Comparison of ENCODE assay signal across 21 mouse cellular contexts in genomic region chr3:58786470-58786869, GRCm38 (mm10). TPM values are rescaled to one million over a fixed set of nuclear protein-coding genes. Genes with fewer than 3 reads are reported as not detected.
DNase-seq lines count a peak whose midpoint lies in the region; ATAC-seq and TF ChIP-seq lines count a peak whose summit lies in the region.
"Had no signal": no experiment of that assay in that cellular context is flagged by ENCODE, and none has a peak within 500 bp of the region (broad histone marks: within the 10 kb centered on the region; RNA-seq: fewer than 3 reads in every experiment).

No protein-coding gene starts in this region.

- no peak for TF ChIP-seq EP300 in CH12.LX (IDR thresholded peaks at IDR 0.05; ENCODE audit: low read length)

- no peaks in the 10 kb centered on the region for H3K9me3 ChIP-seq in CH12.LX (replicated peaks; ENCODE audit: low read length)
- no peaks in the 10 kb centered on the region for H3K9me3 ChIP-seq in hindbrain, embryonic 13.5 days
- H3K9me3 ChIP-seq: embryonic facial prominence, embryonic 13.5 days; forebrain, embryonic 12.5 days; liver, embryonic 13.5 days; midbrain, embryonic 12.5 days had no signal

- H3K4me3 ChIP-seq in CH12.LX (replicated peaks in 1 of 3; ENCODE audit: low read depth in 2 of 3, low read length in 2 of 3, poor library complexity in 1 of 3), result no peak overlapping the region
- no peak overlapping the region for H3K4me3 ChIP-seq in hindbrain, embryonic 13.5 days
- H3K4me3 ChIP-seq: embryonic facial prominence, embryonic 13.5 days; erythroblast, embryonic 14.5 days; forebrain, embryonic 12.5 days; gastrocnemius, adult 2 months; liver, embryonic 13.5 days; midbrain, embryonic 12.5 days had no signal

- H3K79me2 ChIP-seq in CH12.LX (replicated peaks; ENCODE audit: control insufficient read depth, extremely low read depth, insufficient read depth, poor library complexity, severe bottlenecking), result no peaks in the 10 kb centered on the region

- ATAC-seq in hindbrain, embryonic 13.5 days (ENCODE audit: low FRiP score), result no peak
- ATAC-seq: intestine, embryonic 16.5 days had no signal

- peaks cover 12 to 15% of the 10 kb centered on the region in 2 experiments for H3K4me1 ChIP-seq in CH12.LX (ENCODE audit: control insufficient read depth in 1 of 2, insufficient read depth in 2 of 2)
- no peaks in the 10 kb centered on the region for H3K4me1 ChIP-seq in hindbrain, embryonic 13.5 days (replicated peaks)
- H3K4me1 ChIP-seq: forebrain, embryonic 12.5 days; liver, embryonic 13.5 days; midbrain, embryonic 12.5 days had no signal

- dilution Hi-C loops in CH12.LX (cut with MboI; ENCODE audit: extremely low pct_ligation_motif_present, extremely low pct_unique_long_range_greater_than_20kb, low sequenced_read_pairs), result no loop called here

- no peaks in the 10 kb centered on the region for H3K27me3 ChIP-seq in CH12.LX (replicated peaks)
- no peaks in the 10 kb centered on the region for H3K27me3 ChIP-seq in hindbrain, embryonic 13.5 days
- H3K27me3 ChIP-seq: liver, embryonic 13.5 days had no signal

- TF ChIP-seq POLR2A in CH12.LX (IDR thresholded peaks at IDR 0.05; ENCODE audit: low read depth, low read length), result no peak

- TF ChIP-seq RAD21 in CH12.LX (IDR thresholded peaks at IDR 0.05; ENCODE audit: low read depth, low read length), result no peak

- TF ChIP-seq CTCF in CH12.LX (conservative IDR thresholded peaks at IDR 0.05 in 1 of 2, IDR thresholded peaks at IDR 0.05 in 1 of 2; ENCODE audit: low read depth in 2 of 2, low read length in 2 of 2), result peak in 1 of 2 experiments; percentile 10; a peak in 1 of 4 replicates

- 74% methylated on average over 4 of the region's 4 CpGs for WGBS in hindbrain, embryonic 13.5 days

- no peaks in the 10 kb centered on the region for H3K36me3 ChIP-seq in CH12.LX (replicated peaks in 1 of 2; ENCODE audit: control insufficient read depth in 1 of 2, insufficient read depth in 1 of 2, low read length in 1 of 2)
- H3K36me3 ChIP-seq in hindbrain, embryonic 13.5 days, result no peaks in the 10 kb centered on the region
- H3K36me3 ChIP-seq: embryonic facial prominence, embryonic 13.5 days; forebrain, embryonic 12.5 days; liver, embryonic 13.5 days; midbrain, embryonic 12.5 days had no signal

- peak; percentile 8 for DNase-seq in testis, postnatal 14 days (ENCODE audit: low spot score)
- DNase-seq in testis, postnatal 10 days (ENCODE audit: low spot score), result no peak
- DNase-seq in CH12.LX (ENCODE audit: extremely low read depth) (no peak), R1 (ENCODE audit: low read depth, low spot score) (peak; percentile 61)
- no peak for DNase-seq in left cerebral cortex, adult 8-10 months (ENCODE audit: low spot score in 2 of 2)
- DNase-seq in left cerebral cortex, postnatal 36 days (ENCODE audit: low spot score in 2 of 2), result no peak

- H3K9ac ChIP-seq in CH12.LX (ENCODE audit: insufficient read depth, low read depth), result no peak overlapping the region
- no peak overlapping the region for H3K9ac ChIP-seq in hindbrain, embryonic 13.5 days
- H3K9ac ChIP-seq: forebrain, embryonic 12.5 days; liver, embryonic 13.5 days; midbrain, embryonic 12.5 days had no signal

- intact Hi-C loops in left cerebral cortex, postnatal 36 days (cut with DNase I), result loop anchor here (5.0 to 10.0 kb wide), 4 partner anchors 209 to 278 kb away; partner anchors contain the start of genes Eif2a, Med12l, Selenot and Serp1

- no peak overlapping the region for H3K4me2 ChIP-seq in CH12.LX (ENCODE audit: insufficient read depth, low read depth, poor library complexity, severe bottlenecking)
- H3K4me2 ChIP-seq in hindbrain, embryonic 13.5 days, result no peak overlapping the region
- H3K4me2 ChIP-seq: liver, embryonic 13.5 days; midbrain, embryonic 12.5 days had no signal

- no peak overlapping the region for H3K27ac ChIP-seq in CH12.LX (ENCODE audit: insufficient read depth, low read depth)
- H3K27ac ChIP-seq in hindbrain, embryonic 13.5 days, result no peak overlapping the region
- H3K27ac ChIP-seq: embryonic facial prominence, embryonic 13.5 days; forebrain, embryonic 12.5 days; gastrocnemius, adult 2 months; liver, embryonic 13.5 days; midbrain, embryonic 12.5 days had no signal

- in situ Hi-C loops in CH12.LX (cut with MboI; ENCODE audit: low pct_ligation_motif_present, low pct_unique_long_range_greater_than_20kb, low sequenced_read_pairs), result loop anchor here (25.0 kb wide), 1 partner anchor 624 kb away; no protein-coding TSS in a partner anchor

TF ChIP-seq in CH12.LX, 34 proteins besides CTCF, POLR2A, EP300 and RAD21:
- TF ChIP-seq JUN (IDR thresholded peaks at IDR 0.05; ENCODE audit: insufficient read depth, low read depth, low read length), result no peak
- peak; percentile 76 for TF ChIP-seq ZNF384 (IDR thresholded peaks at IDR 0.05; ENCODE audit: low read depth, low read length)

RNA-seq across cellular contexts. Expression of gene Mindy4b-ps, which starts 35.6 kb away (rescaled TPM):
- total RNA-seq in CH12.LX (2012; rRNA removed) (not detected in 2 replicates), CH12.LX (2014; rRNA removed) (not detected in 2 replicates)
- not detected in 2 replicates for polyA plus RNA-seq in CH12.LX (2012; ENCODE audit: insufficient read length, low read depth)
- 1 to 10 TPM; 2.3 to 3.6 (median 2.4) TPM for total RNA-seq in left cerebral cortex, adult 8-10 months (2022)
- total RNA-seq in left cerebral cortex, postnatal 36 days (2021), result 1 to 10 TPM; 2.0 to 3.4 TPM
- not detected in 2 replicates for polyA plus RNA-seq in hindbrain, embryonic 13.5 days (2015; fragmentation: Nextera tagmentation; extraction: Ambion mirVana)
- total RNA-seq: adrenal gland, adult 18-20 months; gastrocnemius, adult 2 months; gastrocnemius, postnatal 4 days; megakaryocyte, adult 5-6 weeks; monocyte, adult 5-6 weeks had no signal
- polyA plus RNA-seq: C2C12; embryonic facial prominence, embryonic 13.5 days; erythroblast, embryonic 14.5 days; forebrain, embryonic 12.5 days; intestine, embryonic 16.5 days; liver, embryonic 13.5 days; lung, adult 2 months; midbrain, embryonic 12.5 days; neural tube, embryonic 11.5 days had no signal

Comparison
In these comparisons a context has a peak if more than half of its experiments do, and no peak if none do; other contexts are left out.
1. DNase-seq: peak in testis, postnatal 14 days (single experiment) and R1 (single experiment); none in testis, postnatal 10 days (single experiment), CH12.LX (single experiment), left cerebral cortex, adult 8-10 months (0 of 2) and left cerebral cortex, postnatal 36 days (0 of 2).